In the genomic region with DNA sequence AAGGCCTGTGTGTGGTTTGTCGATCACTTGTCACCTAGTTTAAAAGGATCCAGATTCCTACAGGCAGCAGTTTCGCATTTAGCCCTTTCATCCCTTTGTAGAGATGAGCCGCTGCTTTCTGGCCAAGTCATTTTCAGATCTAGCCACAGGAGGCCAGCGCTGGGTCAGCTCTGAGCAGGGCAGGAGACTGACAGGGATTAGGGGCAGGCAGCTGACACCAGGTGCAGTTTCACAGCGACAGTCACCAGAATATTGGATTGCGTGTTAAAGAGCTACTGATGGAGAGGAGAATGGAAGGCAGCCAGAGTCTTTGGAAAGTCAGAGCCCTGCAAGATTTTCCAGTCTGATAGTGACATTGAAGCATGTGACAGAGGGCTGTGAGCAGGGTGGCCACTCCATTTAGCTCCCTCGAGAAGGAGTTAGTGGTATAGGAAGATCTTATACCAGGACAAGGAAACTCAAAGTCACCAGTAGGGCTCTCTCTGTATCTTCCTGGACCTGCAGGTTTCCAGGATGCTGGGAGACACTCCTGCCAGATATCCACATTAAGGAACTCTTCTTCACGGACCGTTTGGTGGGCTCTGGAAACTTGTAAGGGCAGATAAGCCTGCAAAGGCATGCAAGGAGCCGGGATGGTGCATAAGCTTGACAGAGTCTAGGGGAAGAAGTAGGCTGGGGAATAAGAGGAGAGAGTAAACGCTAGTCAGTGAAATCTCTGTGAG, we compare ENCODE assay signal across 13 mouse cellular contexts. TPM values are rescaled to one million over a fixed set of nuclear protein-coding genes. Genes with fewer than 3 reads are reported as not detected.
DNase-seq lines count a peak whose midpoint lies in the region; ATAC-seq and TF ChIP-seq lines count a peak whose summit lies in the region.
"Had no signal": no experiment of that assay in that cellular context is flagged by ENCODE, and none has a peak within 500 bp of the region (broad histone marks: within the 10 kb centered on the region; RNA-seq: fewer than 3 reads in every experiment).

No protein-coding gene starts in this region.

- no peaks in the 10 kb centered on the region for H3K9me3 ChIP-seq in midbrain, postnatal 0 days (ENCODE audit: low read length)
- H3K9me3 ChIP-seq: forebrain, embryonic 13.5 days; heart, embryonic 13.5 days; midbrain, embryonic 12.5 days; stomach, embryonic 15.5 days had no signal

- H3K27me3 ChIP-seq in midbrain, postnatal 0 days (ENCODE audit: insufficient read depth, low read length): no peaks in the 10 kb centered on the region
- H3K27me3 ChIP-seq: forebrain, embryonic 13.5 days; stomach, embryonic 15.5 days had no signal

- no peaks in the 10 kb centered on the region for H3K36me3 ChIP-seq in midbrain, postnatal 0 days (ENCODE audit: insufficient read depth, low read length)
- H3K36me3 ChIP-seq: heart, embryonic 13.5 days; midbrain, embryonic 12.5 days; stomach, embryonic 15.5 days had no signal

- no peak overlapping the region for H3K9ac ChIP-seq in midbrain, postnatal 0 days (replicated peaks; ENCODE audit: low read length, poor library complexity, severe bottlenecking)
- H3K9ac ChIP-seq: forebrain, embryonic 13.5 days; heart, embryonic 13.5 days; midbrain, embryonic 12.5 days; stomach, embryonic 15.5 days had no signal

- no peak for ATAC-seq in midbrain, postnatal 0 days (ENCODE audit: low FRiP score)
- ATAC-seq: forebrain, embryonic 13.5 days had no signal

- peak; percentile 59 for DNase-seq in left cerebral cortex, postnatal 4 days
- no peak for DNase-seq in left cerebral cortex, adult 8-10 months (ENCODE audit: low spot score in 2 of 2)
- DNase-seq in brain, adult 2 months (ENCODE audit: low read depth, low spot score): peak; percentile 58
- DNase-seq in embryo, embryonic 10.5 days (ENCODE audit: low spot score): peak; percentile 39
- peak; percentile 50 for DNase-seq in midbrain, postnatal 0 days (ENCODE audit: low spot score)
- no peak for DNase-seq in kidney, postnatal 10 days
- no peak for DNase-seq in left cerebral cortex, postnatal 10 days (ENCODE audit: extremely low spot score in 1 of 2, low spot score in 2 of 2)
- DNase-seq in heart, postnatal 36 days: no peak
- DNase-seq: kidney, adult 11 months had no signal

- no peak overlapping the region for H3K4me2 ChIP-seq in midbrain, postnatal 0 days (ENCODE audit: low read depth, low read length, poor library complexity, severe bottlenecking)
- H3K4me2 ChIP-seq: forebrain, embryonic 13.5 days; heart, embryonic 13.5 days; midbrain, embryonic 12.5 days; stomach, embryonic 15.5 days had no signal

- H3K4me3 ChIP-seq in midbrain, postnatal 0 days (ENCODE audit: low read depth, low read length): no peak overlapping the region
- H3K4me3 ChIP-seq: forebrain, embryonic 13.5 days; heart, embryonic 13.5 days; midbrain, embryonic 12.5 days; stomach, embryonic 15.5 days had no signal

- H3K27ac ChIP-seq in midbrain, postnatal 0 days (ENCODE audit: low read depth, low read length): no peak overlapping the region
- H3K27ac ChIP-seq: forebrain, embryonic 13.5 days; heart, embryonic 13.5 days; midbrain, embryonic 12.5 days; stomach, embryonic 15.5 days had no signal

- TF ChIP-seq CTCF in midbrain, postnatal 0 days (IDR thresholded peaks at IDR 0.05): no peak; the same call in 1 of the 2 replicates

- H3K4me1 ChIP-seq in midbrain, postnatal 0 days (ENCODE audit: insufficient read depth, low read length): no peaks in the 10 kb centered on the region
- H3K4me1 ChIP-seq: stomach, embryonic 15.5 days had no signal

- 11% methylated on average over 11 of the region's 11 CpGs for WGBS in midbrain, postnatal 0 days

- intact Hi-C loops in left cerebral cortex, postnatal 4 days (cut with DNase I): no loop called here
- intact Hi-C loops in left cerebral cortex, postnatal 10 days (cut with DNase I): no loop called here
- intact Hi-C loops in heart, postnatal 36 days (cut with DNase I): no loop called here

RNA-seq across cellular contexts. Expression of a gene that starts 21.4 kb away (rescaled TPM):
- total RNA-seq in left cerebral cortex, postnatal 4 days (2021): 100 to 1,000 TPM; 115 to 124 TPM
- 100 to 1,000 TPM; 151 to 190 (median 165) TPM for total RNA-seq in left cerebral cortex, adult 8-10 months (2022)
- total RNA-seq in midbrain, postnatal 0 days (2014; rRNA removed): 45.7 and 55.4 TPM in 2 replicates
- polyA plus RNA-seq in midbrain, postnatal 0 days (2015; fragmentation: Nextera tagmentation; extraction: Ambion mirVana): 17.4 and 20.6 TPM in 2 replicates
- total RNA-seq in left cerebral cortex, postnatal 10 days (2021): 100 to 1,000 TPM; 152 to 155 TPM
- total RNA-seq in heart, postnatal 36 days (2021): under 1 TPM; 0.62 to 0.94 TPM

Comparison
In these comparisons a context has a peak if more than half of its experiments do, and no peak if none do; other contexts are left out.
1. DNase-seq: peak in left cerebral cortex, postnatal 4 days (single experiment), brain, adult 2 months (single experiment), embryo, embryonic 10.5 days (single experiment) and midbrain, postnatal 0 days (single experiment); none in left cerebral cortex, adult 8-10 months (0 of 2), kidney, postnatal 10 days (single experiment), left cerebral cortex, postnatal 10 days (0 of 2) and heart, postnatal 36 days (0 of 2).
2. RNA of a gene that starts 21.4 kb away (total RNA-seq): 151 to 190 TPM in left cerebral cortex, adult 8-10 months, 152 to 155 TPM in left cerebral cortex, postnatal 10 days, 115 to 124 TPM in left cerebral cortex, postnatal 4 days and 45.7 to 55.4 TPM in midbrain, postnatal 0 days; 0.62 to 0.94 TPM in heart, postnatal 36 days; every median in the first group is over 10 times any median in the second.